Mouse (Mus musculus): ENCODE measurements at regions not wholly inside any gene's neighbourhood (a gene's known extent, or its start where the extent isn't known, plus 50 kb on each side); places are given as distances from the start of the nearest gene placed in this dataset.

DNA sequence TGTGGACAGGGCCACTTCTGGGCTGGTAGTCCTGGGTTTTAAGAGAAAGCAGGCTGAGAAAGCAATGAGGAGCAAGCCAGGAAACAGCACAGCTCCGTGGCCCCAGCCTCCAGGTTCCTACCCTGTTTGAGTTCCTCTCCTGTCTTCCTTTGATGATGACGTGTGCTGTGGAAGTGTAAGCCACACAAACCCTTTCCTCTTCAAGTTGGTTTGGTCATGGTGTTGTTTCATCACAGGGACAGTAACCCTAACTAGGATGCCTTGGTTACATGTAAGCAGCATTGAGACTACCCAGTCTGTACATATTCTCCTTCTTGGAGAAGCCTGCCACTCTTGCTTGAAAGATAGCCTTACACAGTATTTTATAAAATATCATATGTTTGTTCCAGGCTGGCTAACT lies 534.8 kb downstream of the Ccdc171 start:
- WGBS: 88% methylated on average over 2 of the region's 2 CpGs
- H3K9me3 ChIP-seq (ENCODE audit: control insufficient read depth, low read length): no peaks in the 10 kb centered on the region
- ATAC-seq: no peak

DNA sequence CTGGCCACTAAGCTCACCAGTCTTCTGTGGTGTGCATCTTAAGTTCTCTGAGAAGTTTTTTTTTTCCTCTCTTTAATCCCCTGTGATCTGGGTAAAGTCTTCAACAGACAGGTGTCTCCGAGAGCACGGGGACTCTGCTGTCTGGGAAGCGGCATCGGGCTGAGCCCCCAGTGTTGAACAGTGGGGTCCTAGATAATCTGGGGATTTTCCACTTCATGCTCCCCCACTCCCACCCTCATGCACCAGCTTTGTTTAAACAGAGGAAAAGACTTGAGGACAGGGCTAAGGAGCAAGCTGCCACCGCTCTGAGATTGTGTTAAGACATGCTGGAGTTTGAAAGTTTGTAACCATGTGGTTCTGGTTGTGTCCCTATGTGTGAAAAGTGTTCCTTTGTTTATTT lies 538.4 kb downstream of the Ccdc171 start:
- no peaks in the 10 kb centered on the region for H3K9me3 ChIP-seq (ENCODE audit: control insufficient read depth, low read length)
- H3K27me3 ChIP-seq (replicated peaks; ENCODE audit: control insufficient read depth, insufficient read depth, low read length): no peaks in the 10 kb centered on the region
- no peak overlapping the region for H3K4me3 ChIP-seq (ENCODE audit: low read length)
- no peaks in the 10 kb centered on the region for H3K4me1 ChIP-seq (ENCODE audit: control insufficient read depth, insufficient read depth, low read depth, low read length)
- H3K36me3 ChIP-seq (ENCODE audit: control insufficient read depth, insufficient read depth, low read length): no peaks in the 10 kb centered on the region
- H3K4me2 ChIP-seq (ENCODE audit: low read length): no peak overlapping the region
- ATAC-seq: no peak
- WGBS: 89% methylated on average over 5 of the region's 5 CpGs
- no peak overlapping the region for H3K9ac ChIP-seq (ENCODE audit: low read depth, low read length)
- no peak overlapping the region for H3K27ac ChIP-seq (ENCODE audit: low read depth, low read length)

More for the DNA sequence above, 534.8 kb downstream of the Ccdc171 start:
- Histone ChIP-seq H3K4me1 (ENCODE audit: control insufficient read depth, insufficient read depth, low read depth, low read length) (no peaks in the 10 kb centered on the region), H3K27me3 (replicated peaks; ENCODE audit: control insufficient read depth, insufficient read depth, low read length) (no peaks in the 10 kb centered on the region), H3K4me2 (ENCODE audit: low read length) (no peak overlapping the region), H3K9ac (ENCODE audit: low read depth, low read length) (no peak overlapping the region), H3K36me3 (ENCODE audit: control insufficient read depth, insufficient read depth, low read length) (no peaks in the 10 kb centered on the region), H3K27ac (ENCODE audit: low read depth, low read length) (no peak overlapping the region), H3K4me3 (ENCODE audit: low read length) (no peak overlapping the region)

DNA sequence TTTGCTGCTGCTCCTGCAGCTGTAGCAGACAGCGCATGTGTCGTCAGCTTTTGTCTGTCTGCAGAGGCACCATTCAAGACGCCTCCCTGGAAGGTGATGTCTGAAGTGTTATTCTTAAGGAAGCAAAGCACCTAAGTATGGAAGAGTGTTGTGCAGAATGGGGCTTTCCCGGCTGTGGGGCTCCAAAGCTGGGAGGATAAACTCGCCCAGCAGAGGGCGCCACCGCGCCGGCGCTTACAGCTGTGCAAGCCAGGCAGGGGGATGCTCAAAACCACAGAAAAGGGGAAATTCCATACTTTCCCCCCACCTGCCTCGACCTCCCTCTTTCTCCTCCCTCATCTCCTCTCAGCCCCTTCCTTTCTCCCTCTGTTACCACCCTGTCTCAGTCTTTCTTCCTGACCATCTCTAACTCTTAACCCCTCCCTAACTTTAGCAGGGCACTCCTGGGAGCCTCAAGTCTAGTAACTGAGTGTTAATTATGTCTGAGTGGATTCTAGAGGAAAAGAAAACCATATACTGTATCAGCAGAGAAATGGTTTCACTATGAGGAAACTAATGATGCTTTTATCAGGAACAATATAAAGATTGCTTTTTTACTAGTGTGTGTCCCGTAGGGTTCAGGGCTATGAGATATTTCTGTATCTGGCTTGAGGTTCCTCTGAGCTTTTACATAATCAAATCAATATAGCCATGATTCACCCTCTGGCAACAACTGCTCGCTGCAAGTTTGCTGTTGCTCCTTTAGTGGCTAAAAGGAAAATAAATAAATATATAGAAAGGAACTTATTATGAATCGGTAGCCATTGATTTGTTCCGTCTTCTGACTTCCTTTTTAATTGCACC lies 539.5 kb downstream of the Ccdc171 start:
- Histone ChIP-seq H3K4me2 (ENCODE audit: low read length) (no peak overlapping the region), H3K9ac (ENCODE audit: low read depth, low read length) (no peak overlapping the region)

DNA sequence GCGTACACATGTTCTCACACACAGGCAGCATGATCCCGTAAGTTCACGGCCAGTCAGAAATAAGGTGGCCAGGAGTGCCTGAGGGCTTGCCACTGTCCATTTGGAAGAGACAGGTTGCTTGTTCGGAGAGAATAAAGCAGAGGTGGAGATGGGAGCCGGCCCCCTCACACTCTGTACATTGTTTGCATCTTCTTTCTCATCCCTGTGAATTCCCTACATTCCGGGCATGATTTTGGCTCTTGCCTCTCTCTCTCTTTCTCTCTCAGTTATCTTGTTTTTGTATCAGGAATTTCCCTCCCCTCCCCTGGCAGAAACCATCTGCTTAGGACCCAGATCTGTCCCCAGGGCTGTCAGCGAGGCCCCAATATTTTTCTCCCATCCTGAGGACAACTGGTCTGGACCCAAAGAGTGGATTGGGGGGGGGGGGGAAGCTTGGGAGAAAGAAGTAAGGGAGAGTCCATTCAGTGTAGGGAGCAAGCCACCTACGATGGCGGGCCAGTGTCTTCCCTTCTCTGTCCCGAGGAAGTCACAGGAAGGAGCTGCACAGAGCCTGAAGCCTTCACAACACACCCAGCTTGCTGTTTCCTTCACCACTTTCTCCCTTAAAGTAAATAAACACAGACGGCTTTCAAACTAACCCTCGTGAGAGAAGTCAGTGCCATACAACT lies 540.2 kb downstream of the Ccdc171 start:
- H3K36me3 ChIP-seq (ENCODE audit: control insufficient read depth, insufficient read depth, low read length): no peaks in the 10 kb centered on the region
- H3K4me3 ChIP-seq (ENCODE audit: low read length): no peak overlapping the region
- no peaks in the 10 kb centered on the region; the same call in 1 of the 2 replicates for H3K4me1 ChIP-seq (ENCODE audit: control insufficient read depth, insufficient read depth, low read depth, low read length)
- ATAC-seq: no peak
- H3K9ac ChIP-seq (ENCODE audit: low read depth, low read length): no peak overlapping the region
- 66% methylated on average over 12 of the region's 12 CpGs for WGBS
- no peaks in the 10 kb centered on the region for H3K27me3 ChIP-seq (replicated peaks; ENCODE audit: control insufficient read depth, insufficient read depth, low read length)
- no peak overlapping the region for H3K27ac ChIP-seq (ENCODE audit: low read depth, low read length)
- H3K9me3 ChIP-seq (ENCODE audit: control insufficient read depth, low read length): no peaks in the 10 kb centered on the region
- H3K4me2 ChIP-seq (ENCODE audit: low read length): no peak overlapping the region

More for the DNA sequence above, 539.5 kb downstream of the Ccdc171 start:
- Histone ChIP-seq H3K36me3 (ENCODE audit: control insufficient read depth, insufficient read depth, low read length) (no peaks in the 10 kb centered on the region), H3K27ac (ENCODE audit: low read depth, low read length) (no peak overlapping the region), H3K4me3 (ENCODE audit: low read length) (no peak overlapping the region), H3K4me1 (ENCODE audit: control insufficient read depth, insufficient read depth, low read depth, low read length) (no peaks in the 10 kb centered on the region), H3K9me3 (ENCODE audit: control insufficient read depth, low read length) (no peaks in the 10 kb centered on the region), H3K27me3 (replicated peaks; ENCODE audit: control insufficient read depth, insufficient read depth, low read length) (no peaks in the 10 kb centered on the region)
- peak; percentile 79 for ATAC-seq
- WGBS: 25% methylated on average over 13 of the region's 15 CpGs

DNA sequence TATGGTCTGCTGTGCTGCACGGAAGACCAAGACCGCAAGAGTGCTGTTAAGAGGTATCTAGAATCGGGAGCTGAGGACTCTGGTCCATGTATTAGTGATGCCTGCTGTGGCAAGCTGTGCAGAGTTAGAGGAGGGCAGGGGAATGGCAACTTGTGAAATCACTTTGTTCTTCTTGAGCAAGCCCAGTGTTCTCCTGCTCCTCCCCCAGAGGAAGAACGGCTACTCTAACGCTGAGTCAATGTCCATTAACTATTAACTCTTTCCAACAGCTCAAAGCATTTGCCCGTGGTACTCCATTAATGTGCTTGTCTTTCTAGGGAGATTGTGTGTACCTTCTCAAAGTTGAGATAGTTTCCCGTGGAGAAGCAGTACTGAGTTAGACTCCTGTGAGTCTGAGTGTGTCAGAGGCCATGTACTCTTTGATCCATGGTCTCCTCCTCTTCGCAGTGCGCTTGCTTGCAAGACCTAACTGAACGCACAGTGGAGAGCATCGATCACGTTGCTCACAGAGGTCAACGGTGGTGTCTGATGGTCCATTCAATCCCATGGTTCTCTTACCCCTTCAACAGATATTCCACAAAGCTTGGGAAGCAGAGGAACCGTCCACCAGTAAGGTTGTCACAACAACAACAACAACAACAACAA lies 542.7 kb downstream of the Ccdc171 start:
- no peak for ATAC-seq
- H3K36me3 ChIP-seq (ENCODE audit: control insufficient read depth, insufficient read depth, low read length): no peaks in the 10 kb centered on the region
- H3K4me3 ChIP-seq (ENCODE audit: low read length): no peak overlapping the region
- H3K27me3 ChIP-seq (replicated peaks; ENCODE audit: control insufficient read depth, insufficient read depth, low read length): no peaks in the 10 kb centered on the region
- no peak overlapping the region for H3K27ac ChIP-seq (ENCODE audit: low read depth, low read length)
- 80% methylated on average over 14 of the region's 14 CpGs for WGBS
- H3K4me1 ChIP-seq (ENCODE audit: control insufficient read depth, insufficient read depth, low read depth, low read length): no peaks in the 10 kb centered on the region; the same call in 1 of the 2 replicates
- no peak overlapping the region for H3K4me2 ChIP-seq (ENCODE audit: low read length)
- no peaks in the 10 kb centered on the region for H3K9me3 ChIP-seq (ENCODE audit: control insufficient read depth, low read length)
- no peak overlapping the region for H3K9ac ChIP-seq (ENCODE audit: low read depth, low read length)

DNA sequence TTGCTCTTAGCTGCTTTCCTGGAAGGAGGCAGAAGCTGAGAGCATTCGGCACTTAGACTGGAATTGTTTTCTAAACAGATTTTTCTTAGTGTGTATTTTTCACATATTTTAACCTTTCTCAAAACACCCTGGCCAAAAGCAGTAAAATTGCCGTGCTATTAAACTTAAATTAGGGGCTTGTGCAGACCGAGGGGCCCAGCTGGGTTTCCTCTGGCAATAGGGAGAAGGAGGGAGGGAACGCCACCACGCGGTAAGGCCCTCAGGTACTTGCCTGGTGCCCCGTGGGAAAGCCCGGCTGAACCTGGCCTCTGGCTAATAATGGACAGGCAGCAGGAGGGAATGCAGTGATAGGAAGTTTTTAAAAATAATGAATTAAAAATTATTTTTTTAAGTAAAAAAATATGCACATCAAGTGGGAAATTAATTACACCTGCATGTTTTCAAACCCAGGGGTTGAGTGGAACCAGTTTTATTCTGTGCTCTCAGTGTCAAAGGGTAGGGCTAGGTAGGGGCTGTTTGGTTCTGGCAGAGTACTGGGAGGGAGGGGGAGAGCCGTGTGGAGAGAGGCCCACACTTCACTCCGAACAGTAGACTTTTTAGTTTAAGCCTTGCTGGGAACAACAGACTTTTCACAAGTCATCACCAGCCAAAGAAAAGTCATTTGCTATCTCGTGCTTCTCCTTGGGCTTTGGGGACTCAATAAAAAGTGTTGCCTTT lies 543.8 kb downstream of the Ccdc171 start:
- Histone ChIP-seq H3K4me1 (ENCODE audit: control insufficient read depth, insufficient read depth, low read depth, low read length) (no peaks in the 10 kb centered on the region; the same call in 1 of the 2 replicates), H3K27ac (ENCODE audit: low read depth, low read length) (no peak overlapping the region), H3K27me3 (replicated peaks; ENCODE audit: control insufficient read depth, insufficient read depth, low read length) (no peaks in the 10 kb centered on the region), H3K9ac (ENCODE audit: low read depth, low read length) (no peak overlapping the region), H3K36me3 (ENCODE audit: control insufficient read depth, insufficient read depth, low read length) (no peaks in the 10 kb centered on the region), H3K9me3 (ENCODE audit: control insufficient read depth, low read length) (no peaks in the 10 kb centered on the region), H3K4me3 (ENCODE audit: low read length) (no peak overlapping the region), H3K4me2 (ENCODE audit: low read length) (no peak overlapping the region)
- no peak for ATAC-seq
- 43% methylated on average over 11 of the region's 11 CpGs for WGBS

DNA sequence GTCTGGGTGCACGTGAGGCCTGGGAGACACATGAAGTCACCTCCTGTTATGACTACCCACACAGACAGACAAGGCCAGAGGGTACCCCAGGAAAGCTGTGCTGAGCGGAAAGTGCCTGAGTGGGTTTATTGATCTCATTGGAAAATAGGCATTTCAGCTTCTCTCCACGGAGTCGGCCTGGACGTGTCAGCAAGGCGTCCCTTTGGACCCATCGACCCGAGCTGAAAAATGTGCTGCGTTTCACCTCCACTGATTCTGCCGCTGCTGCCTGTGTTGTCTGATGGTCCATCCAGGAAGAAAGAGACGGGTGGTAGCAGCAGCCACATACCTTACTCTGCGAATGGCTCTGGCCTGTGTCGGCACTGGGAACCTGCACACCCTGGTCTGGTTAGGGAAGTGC lies 544.3 kb downstream of the Ccdc171 start:
- no peaks in the 10 kb centered on the region for H3K27me3 ChIP-seq (replicated peaks; ENCODE audit: control insufficient read depth, insufficient read depth, low read length)
- H3K27ac ChIP-seq (ENCODE audit: low read depth, low read length): no peak overlapping the region
- no peak overlapping the region for H3K4me3 ChIP-seq (ENCODE audit: low read length)
- no peaks in the 10 kb centered on the region for H3K9me3 ChIP-seq (ENCODE audit: control insufficient read depth, low read length)
- no peak overlapping the region for H3K9ac ChIP-seq (ENCODE audit: low read depth, low read length)
- H3K4me2 ChIP-seq (ENCODE audit: low read length): no peak overlapping the region
- H3K4me1 ChIP-seq (ENCODE audit: control insufficient read depth, insufficient read depth, low read depth, low read length): no peaks in the 10 kb centered on the region; the same call in 1 of the 2 replicates
- H3K36me3 ChIP-seq (ENCODE audit: control insufficient read depth, insufficient read depth, low read length): no peaks in the 10 kb centered on the region
- ATAC-seq: no peak
- whole genome bisulfite sequencing: 79% methylated on average over 13 of the region's 13 CpGs

DNA sequence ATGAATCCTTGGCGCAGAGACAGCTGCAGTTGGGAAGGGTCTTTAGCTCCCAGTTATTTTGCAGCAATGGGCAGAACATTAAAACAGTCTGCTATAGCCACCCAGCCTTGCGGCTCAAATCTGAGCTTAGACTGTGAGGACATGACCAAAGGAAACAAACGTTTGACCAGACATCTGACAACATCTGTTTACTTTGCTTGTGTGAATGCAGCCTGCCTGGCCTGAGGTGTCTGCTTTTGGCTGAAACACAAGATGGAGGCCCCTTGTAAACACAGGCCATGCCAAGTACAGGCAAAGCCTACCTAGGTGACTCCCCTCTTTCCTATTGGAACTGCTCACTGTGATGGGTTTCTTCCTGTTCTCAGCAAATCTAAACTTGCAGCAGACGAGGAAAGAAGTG lies 544.7 kb downstream of the Ccdc171 start:
- H3K36me3 ChIP-seq (ENCODE audit: control insufficient read depth, insufficient read depth, low read length): no peaks in the 10 kb centered on the region
- H3K4me3 ChIP-seq (ENCODE audit: low read length): no peak overlapping the region
- no peak for ATAC-seq
- no peak overlapping the region for H3K9ac ChIP-seq (ENCODE audit: low read depth, low read length)
- WGBS: 76% methylated on average over 4 of the region's 4 CpGs
- H3K4me1 ChIP-seq (ENCODE audit: control insufficient read depth, insufficient read depth, low read depth, low read length): no peaks in the 10 kb centered on the region; the same call in 1 of the 2 replicates
- H3K9me3 ChIP-seq (ENCODE audit: control insufficient read depth, low read length): no peaks in the 10 kb centered on the region
- H3K4me2 ChIP-seq (ENCODE audit: low read length): no peak overlapping the region
- no peak overlapping the region for H3K27ac ChIP-seq (ENCODE audit: low read depth, low read length)
- no peaks in the 10 kb centered on the region for H3K27me3 ChIP-seq (replicated peaks; ENCODE audit: control insufficient read depth, insufficient read depth, low read length)
